Mouse (Mus musculus): ENCODE data around the gene Zfp990. TPM values are rescaled to one million over a fixed set of nuclear protein-coding genes. Genes with fewer than 3 reads are reported as not detected.
A peak's percentile ranks its signal among the peaks of the same experiment; 100 is the strongest.
"Not testable (repeated sequence)": the region's sequence is repeated elsewhere in the genome, so short reads cannot be mapped to it uniquely, and the experiment has no call there.

Zfp990 gene
- polyA plus RNA-seq, 1 experiment, result not detected

DNA sequence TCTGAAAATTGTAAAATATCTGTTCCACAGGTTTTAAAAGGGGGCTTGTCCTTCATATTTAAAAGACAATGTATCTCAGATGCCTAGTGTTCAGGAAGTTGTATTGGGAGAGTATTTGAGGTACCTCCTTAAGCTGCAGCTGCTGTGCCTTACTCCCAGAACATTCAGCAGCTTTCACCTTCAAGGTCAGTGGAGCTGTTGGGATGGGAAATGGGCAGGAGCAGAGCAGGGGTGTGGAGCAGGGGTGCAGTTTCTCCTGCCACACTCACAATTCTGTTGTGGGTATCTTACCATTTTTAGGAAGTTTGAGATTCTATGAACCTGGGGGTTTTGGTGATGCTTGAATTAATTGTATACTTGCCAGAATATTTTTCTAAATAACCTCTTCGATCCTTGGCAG is 46.1 kb downstream of the Zfp990 start:
- TF ChIP-seq CTCF (IDR thresholded peaks at IDR 0.05; ENCODE audit: low read depth, low read length) (no peak), POLR2A (IDR thresholded peaks at IDR 0.05; ENCODE audit: borderline replicate concordance, low read depth, low read length) (no peak)
- H3K27ac ChIP-seq (ENCODE audit: insufficient read depth, low read depth, low read length), result no peak overlapping the region
- no peak overlapping the region for H3K4me3 ChIP-seq (ENCODE audit: insufficient read depth, low read length)

GRCm38 (mm10) chr4:145559505-145560099 is 49.0 kb downstream of the Zfp990 start:
- no peak overlapping the region for H3K4me3 ChIP-seq (ENCODE audit: insufficient read depth, low read length)
- no peak for TF ChIP-seq POLR2A (IDR thresholded peaks at IDR 0.05; ENCODE audit: borderline replicate concordance, low read depth, low read length)
- no peak for TF ChIP-seq CTCF (IDR thresholded peaks at IDR 0.05; ENCODE audit: low read depth, low read length)
- H3K4me1 ChIP-seq (ENCODE audit: control insufficient read depth, insufficient read depth, low read length), result no peaks in the 10 kb centered on the region
- no peak overlapping the region for H3K27ac ChIP-seq (ENCODE audit: insufficient read depth, low read depth, low read length)

More for the DNA sequence above, 46.1 kb downstream of the Zfp990 start:
- H3K4me1 ChIP-seq (ENCODE audit: control insufficient read depth, insufficient read depth, low read length), result no peaks in the 10 kb centered on the region

- TF ChIP-seq CTCF (IDR thresholded peaks at IDR 0.05; ENCODE audit: low read depth, low read length), result no peak
- TF ChIP-seq POLR2A (IDR thresholded peaks at IDR 0.05; ENCODE audit: borderline replicate concordance, low read depth, low read length), result no peak
- Histone ChIP-seq H3K4me3 (ENCODE audit: insufficient read depth, low read length) (no peak overlapping the region), H3K4me1 (ENCODE audit: control insufficient read depth, insufficient read depth, low read length) (no peaks in the 10 kb centered on the region), H3K27ac (ENCODE audit: insufficient read depth, low read depth, low read length) (no peak overlapping the region)
Observed at GRCm38 (mm10) chr4:145564111-145564821, 53.7 kb downstream of the Zfp990 start.

- not testable (repeated sequence) for H3K4me3 ChIP-seq (ENCODE audit: insufficient read depth, low read length); H3K27ac ChIP-seq (ENCODE audit: insufficient read depth, low read depth, low read length); H3K4me1 ChIP-seq (ENCODE audit: control insufficient read depth, insufficient read depth, low read length)
Observed at GRCm38 (mm10) chr4:145570461-145570860, 59.9 kb downstream of the Zfp990 start.

- not testable (repeated sequence) for H3K4me3 ChIP-seq (ENCODE audit: insufficient read depth, low read length); H3K27ac ChIP-seq (ENCODE audit: insufficient read depth, low read depth, low read length); H3K4me1 ChIP-seq (ENCODE audit: control insufficient read depth, insufficient read depth, low read length)
Observed at GRCm38 (mm10) chr4:145576623-145577022, 66.1 kb downstream of the Zfp990 start.

DNA sequence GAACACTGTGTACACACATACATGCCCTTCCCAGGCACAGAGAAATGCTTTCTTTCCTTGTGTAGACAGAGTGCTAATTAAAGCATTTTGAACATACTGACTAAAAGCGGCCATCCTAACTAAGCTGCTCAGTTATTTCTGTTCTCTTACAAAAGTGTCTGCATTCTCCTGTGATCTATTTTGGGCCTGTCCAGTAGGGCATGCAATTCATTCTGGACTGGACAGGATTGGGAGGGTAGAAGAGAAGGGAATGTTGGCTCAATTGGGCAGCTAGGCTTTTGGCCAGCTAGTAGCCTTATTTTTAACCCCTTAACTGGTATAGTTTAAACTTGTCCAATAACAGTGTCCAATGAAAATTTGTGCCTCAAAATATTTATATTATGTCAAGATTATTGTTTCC is 69.8 kb downstream of the Zfp990 start:
- H3K27ac ChIP-seq (ENCODE audit: insufficient read depth, low read depth, low read length), result not testable (repeated sequence)

DNA sequence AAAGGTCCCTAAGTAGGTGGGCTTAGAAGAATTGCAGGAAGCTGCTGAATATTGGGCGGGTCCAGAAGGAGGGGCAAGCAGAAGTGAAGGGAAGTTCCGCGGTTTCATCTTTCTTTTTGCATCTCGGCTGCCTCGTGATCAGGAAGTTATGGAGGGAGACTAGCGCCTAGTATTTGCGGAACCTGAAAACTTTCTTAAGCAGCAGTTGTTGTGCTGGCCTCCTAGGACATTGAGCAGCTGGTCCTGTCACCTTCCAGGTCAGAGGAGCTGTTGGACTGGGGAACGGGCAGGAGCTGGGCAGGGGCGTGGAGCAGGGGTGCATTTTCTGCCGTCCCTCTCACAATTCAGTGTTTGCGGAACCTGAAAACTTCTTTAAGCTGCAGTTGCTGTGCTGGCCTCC is 74.5 kb downstream of the Zfp990 start, which contains the start of gene Gm13212:
Gm13212 (plus strand) TSS at position 89 of the 400 bp plus-strand sequence.
- not testable (repeated sequence) for H3K4me1 ChIP-seq (ENCODE audit: control insufficient read depth, insufficient read depth, low read length)
- Histone ChIP-seq H3K4me3 (ENCODE audit: insufficient read depth, low read length) (peak within 1 kb of the TSS; percentile 61), H3K27ac (ENCODE audit: insufficient read depth, low read depth, low read length) (peak within 1 kb of the TSS; percentile 58)

More for the DNA sequence above, 69.8 kb downstream of the Zfp990 start:
- not testable (repeated sequence) for H3K4me3 ChIP-seq (ENCODE audit: insufficient read depth, low read length); H3K4me1 ChIP-seq (ENCODE audit: control insufficient read depth, insufficient read depth, low read length)

DNA sequence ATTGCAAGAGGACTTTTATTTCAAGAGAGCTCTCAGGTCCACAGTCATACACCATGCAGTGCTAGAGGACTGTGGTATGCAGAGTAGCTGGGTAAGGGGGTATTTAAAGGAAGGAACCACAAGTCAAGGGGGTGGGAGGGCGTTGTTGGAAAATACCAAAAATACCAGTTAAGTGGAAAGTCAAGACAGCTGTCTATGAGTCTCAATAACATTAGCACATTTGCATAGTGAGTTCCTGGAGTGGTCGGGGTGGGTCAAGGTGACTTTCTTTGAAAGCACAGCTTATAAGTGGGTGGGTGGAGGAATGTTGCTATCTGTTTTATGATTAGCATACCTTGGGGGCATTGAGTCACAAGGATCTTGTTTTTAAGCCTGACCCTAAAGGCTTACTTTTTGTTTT is 75.5 kb downstream of the Zfp990 start:
- not testable (repeated sequence) for H3K27ac ChIP-seq (ENCODE audit: insufficient read depth, low read depth, low read length); H3K4me1 ChIP-seq (ENCODE audit: control insufficient read depth, insufficient read depth, low read length)
- H3K4me3 ChIP-seq (ENCODE audit: insufficient read depth, low read length), result peak overlapping the region; percentile 61

Other genes starting within 250 kb of the Zfp990 start
- 0.39 and 1.1 TPM in 2 replicates for gene Tnfrsf8, start 195.6 kb upstream of the Zfp990 start, polyA plus RNA-seq (2012; ENCODE audit: insufficient read depth, insufficient read length, missing spikeins)
- gene Gm13212, start 74.4 kb downstream of the Zfp990 start, polyA plus RNA-seq (2012; ENCODE audit: insufficient read depth, insufficient read length, missing spikeins), result 17.8 and 28.5 TPM in 2 replicates
- not detected in 2 replicates for gene Zfp980, start 159.9 kb downstream of the Zfp990 start, polyA plus RNA-seq (2012; ENCODE audit: insufficient read depth, insufficient read length, missing spikeins)

All from bone marrow macrophage, adult 2 months (primary cell).